Mouse (Mus musculus) heart, embryonic 11.5 days (tissue): ENCODE results near the gene Ldhd. TPM values are rescaled to one million over a fixed set of nuclear protein-coding genes. Genes with fewer than 3 reads are reported as not detected.

Experiments used
- ATAC-seq: fragments of 200-750 bp; cut with Nextera tagmentation; replicated peaks from 2 replicates; pipeline ENCODE4 v1.8.0; 2017; ENCODE audit warnings: moderate library complexity; ENCODE audit not compliant: insufficient number of reproducible peaks, low FRiP score, low TSS enrichment
- H3K27ac ChIP-seq: fragments of 300-500 bp; sonication (generic); 2 replicates; pipeline ENCODE4 v1.5.1; 2014; ENCODE audit warnings: mild to moderate bottlenecking, low read depth, low read length
- H3K27me3 ChIP-seq: fragments of 300-500 bp; sonication (generic); 2 replicates; pipeline ENCODE4 v1.6.1; 2014; ENCODE audit warnings: mild to moderate bottlenecking, low read length, mixed read lengths; ENCODE audit not compliant: control insufficient read depth, insufficient read depth
- H3K36me3 ChIP-seq: fragments of 300-500 bp; sonication (generic); 2 replicates; pipeline ENCODE4 v1.6.1; 2014; ENCODE audit warnings: mild to moderate bottlenecking, low read length, moderate library complexity, mixed read lengths; ENCODE audit not compliant: control insufficient read depth, insufficient read depth
- H3K4me1 ChIP-seq: fragments of 300-500 bp; sonication (generic); 2 replicates; pipeline ENCODE4 v1.6.1; 2014; ENCODE audit warnings: low read length; ENCODE audit not compliant: control insufficient read depth, insufficient read depth
- H3K4me2 ChIP-seq: fragments of 300-500 bp; sonication (generic); 2 replicates; pipeline ENCODE4 v1.6.1; 2014; ENCODE audit warnings: mild to moderate bottlenecking, moderate library complexity
- H3K4me3 ChIP-seq: fragments of 300-500 bp; sonication (generic); 2 replicates; pipeline ENCODE4 v1.5.1; 2014; ENCODE audit warnings: low read depth, low read length
- H3K9ac ChIP-seq: fragments of 300-500 bp; sonication (generic); 2 replicates; pipeline ENCODE4 v1.6.1; 2014; ENCODE audit warnings: mild to moderate bottlenecking, low read depth, low read length, moderate library complexity
- H3K9me3 ChIP-seq: fragments of 300-500 bp; sonication (generic); replicated peaks from 2 replicates; pipeline ENCODE4 v1.6.1; 2016; ENCODE audit warnings: low read length; ENCODE audit not compliant: control insufficient read depth
- WGBS: fragments of 180-500 bp; shearing (Covaris S2); extraction: QIAGEN DNeasy Blood & Tissue Kit; methylation state at CpG from one replicate; pipeline ENCODE4 v1.1.7; 2014; ENCODE audit not compliant: insufficient replicate concordance; 5-methylcytosine and 5-hydroxymethylcytosine counted together
- polyA plus RNA-seq: library from polyadenylated mRNA; unstranded; fragments of >200 nt; fragmentation: Nextera tagmentation; extraction: Ambion mirVana; gene quantifications from 2 replicates; pipeline ENCODE4 v1.2.1, GENCODE M21; 2014

The Ldhd gene
- polyA plus RNA-seq, 1 experiment from 2014 or later: 0.39 TPM

- no peaks in the 10 kb centered on the region for H3K27me3 ChIP-seq
- ATAC-seq: no peak
- H3K27ac ChIP-seq: no peak overlapping the region
- H3K4me3 ChIP-seq: no peak overlapping the region
- no peaks in the 10 kb centered on the region for H3K9me3 ChIP-seq
- no peak overlapping the region for H3K9ac ChIP-seq
- no peak overlapping the region for H3K4me2 ChIP-seq
- H3K36me3 ChIP-seq: no peaks in the 10 kb centered on the region
- peaks cover 8% of the 10 kb centered on the region for H3K4me1 ChIP-seq
- 90% methylated on average over 2 of the region's 2 CpGs for WGBS
These were observed 10.9 kb upstream of the Ldhd start for GRCm38 (mm10) chr8:111641064-111641463.

- Histone ChIP-seq H3K4me1 (peaks cover 8% of the 10 kb centered on the region), H3K27ac (no peak overlapping the region), H3K9ac (no peak overlapping the region), H3K27me3 (no peaks in the 10 kb centered on the region), H3K36me3 (no peaks in the 10 kb centered on the region), H3K9me3 (no peaks in the 10 kb centered on the region), H3K4me3 (no peak overlapping the region), H3K4me2 (no peak overlapping the region)
- ATAC-seq: no peak
These were observed 7.9 kb upstream of the Ldhd start for GRCm38 (mm10) chr8:111638086-111638485.

GRCm38 (mm10) chr8:111632976-111633375 is 2.8 kb upstream of the Ldhd start:
- H3K4me3 ChIP-seq: no peak overlapping the region
- no peak overlapping the region for H3K9ac ChIP-seq
- H3K4me1 ChIP-seq: no peaks in the 10 kb centered on the region
- WGBS: 91% methylated on average over 3 of the region's 3 CpGs
- H3K9me3 ChIP-seq: no peaks in the 10 kb centered on the region
- 0 out of 2 replicates have a peak, but pooled peaks cover 2% of the 10 kb centered on the region for H3K36me3 ChIP-seq
- no peak for ATAC-seq
- no peak overlapping the region for H3K27ac ChIP-seq
- H3K27me3 ChIP-seq: no peaks in the 10 kb centered on the region
- H3K4me2 ChIP-seq: no peak overlapping the region

- no peak for ATAC-seq
- Histone ChIP-seq H3K4me1 (no peaks in the 10 kb centered on the region), H3K36me3 (0 out of 2 replicates have a peak, but pooled peaks cover 2% of the 10 kb centered on the region), H3K9ac (no peak overlapping the region), H3K27ac (no peak overlapping the region), H3K9me3 (no peaks in the 10 kb centered on the region), H3K27me3 (no peaks in the 10 kb centered on the region), H3K4me3 (no peak overlapping the region), H3K4me2 (no peak overlapping the region)
- 82% methylated on average over 8 of the region's 8 CpGs for WGBS
These were observed 1.4 kb upstream of the Ldhd start for GRCm38 (mm10) chr8:111631589-111631988.

- Histone ChIP-seq H3K27ac (no peak overlapping the region), H3K27me3 (no peaks in the 10 kb centered on the region), H3K4me1 (no peaks in the 10 kb centered on the region), H3K4me2 (no peak overlapping the region), H3K9me3 (no peaks in the 10 kb centered on the region), H3K36me3 (0 out of 2 replicates have a peak, but pooled peaks cover 2% of the 10 kb centered on the region), H3K9ac (no peak overlapping the region), H3K4me3 (no peak overlapping the region)
- no peak for ATAC-seq
- 82% methylated on average over 19 of the region's 19 CpGs for WGBS
These were observed 1.2 kb downstream of the Ldhd start for GRCm38 (mm10) chr8:111628894-111629501.

GRCm38 (mm10) chr8:111628401-111628800 is 1.8 kb downstream of the Ldhd start:
- Histone ChIP-seq H3K4me2 (no peak overlapping the region), H3K4me3 (no peak overlapping the region), H3K27me3 (no peaks in the 10 kb centered on the region), H3K36me3 (0 out of 2 replicates have a peak, but pooled peaks cover 2% of the 10 kb centered on the region), H3K9ac (no peak overlapping the region), H3K4me1 (no peaks in the 10 kb centered on the region), H3K27ac (no peak overlapping the region), H3K9me3 (no peaks in the 10 kb centered on the region)
- 88% methylated on average over 12 of the region's 12 CpGs for WGBS
- no peak for ATAC-seq

GRCm38 (mm10) chr8:111627923-111628322 is 2.3 kb downstream of the Ldhd start:
- WGBS: 94% methylated on average over 9 of the region's 9 CpGs
- H3K27ac ChIP-seq: no peak overlapping the region
- no peak for ATAC-seq
- no peak overlapping the region for H3K4me3 ChIP-seq
- 0 out of 2 replicates have a peak, but pooled peaks cover 2% of the 10 kb centered on the region for H3K36me3 ChIP-seq
- no peaks in the 10 kb centered on the region for H3K4me1 ChIP-seq
- H3K9me3 ChIP-seq: no peaks in the 10 kb centered on the region
- no peaks in the 10 kb centered on the region for H3K27me3 ChIP-seq
- no peak overlapping the region for H3K4me2 ChIP-seq
- H3K9ac ChIP-seq: no peak overlapping the region

GRCm38 (mm10) chr8:111626933-111627332 is 3.2 kb downstream of the Ldhd start:
- H3K4me3 ChIP-seq: no peak overlapping the region
- H3K27ac ChIP-seq: no peak overlapping the region
- H3K9me3 ChIP-seq: no peaks in the 10 kb centered on the region
- ATAC-seq: no peak
- no peaks in the 10 kb centered on the region for H3K4me1 ChIP-seq
- WGBS: 89% methylated on average over 14 of the region's 14 CpGs
- H3K36me3 ChIP-seq: peaks cover 3% of the 10 kb centered on the region; the same call in 1 of the 2 replicates
- no peak overlapping the region for H3K9ac ChIP-seq
- no peak overlapping the region for H3K4me2 ChIP-seq
- H3K27me3 ChIP-seq: no peaks in the 10 kb centered on the region

GRCm38 (mm10) chr8:111626528-111626820 is 3.7 kb downstream of the Ldhd start:
- H3K9ac ChIP-seq: no peak overlapping the region
- peaks cover 5% of the 10 kb centered on the region; the same call in 1 of the 2 replicates for H3K36me3 ChIP-seq
- 70% methylated on average over 8 of the region's 8 CpGs for WGBS
- no peaks in the 10 kb centered on the region for H3K4me1 ChIP-seq
- no peak overlapping the region for H3K4me3 ChIP-seq
- no peak for ATAC-seq
- H3K27me3 ChIP-seq: no peaks in the 10 kb centered on the region
- no peaks in the 10 kb centered on the region for H3K9me3 ChIP-seq
- H3K4me2 ChIP-seq: no peak overlapping the region
- no peak overlapping the region for H3K27ac ChIP-seq
